Mouse (Mus musculus): ENCODE measurements at regions not wholly inside any gene's neighbourhood (a gene's known extent, or its start where the extent isn't known, plus 50 kb on each side); places are given as distances from the start of the nearest gene placed in this dataset.

DNA sequence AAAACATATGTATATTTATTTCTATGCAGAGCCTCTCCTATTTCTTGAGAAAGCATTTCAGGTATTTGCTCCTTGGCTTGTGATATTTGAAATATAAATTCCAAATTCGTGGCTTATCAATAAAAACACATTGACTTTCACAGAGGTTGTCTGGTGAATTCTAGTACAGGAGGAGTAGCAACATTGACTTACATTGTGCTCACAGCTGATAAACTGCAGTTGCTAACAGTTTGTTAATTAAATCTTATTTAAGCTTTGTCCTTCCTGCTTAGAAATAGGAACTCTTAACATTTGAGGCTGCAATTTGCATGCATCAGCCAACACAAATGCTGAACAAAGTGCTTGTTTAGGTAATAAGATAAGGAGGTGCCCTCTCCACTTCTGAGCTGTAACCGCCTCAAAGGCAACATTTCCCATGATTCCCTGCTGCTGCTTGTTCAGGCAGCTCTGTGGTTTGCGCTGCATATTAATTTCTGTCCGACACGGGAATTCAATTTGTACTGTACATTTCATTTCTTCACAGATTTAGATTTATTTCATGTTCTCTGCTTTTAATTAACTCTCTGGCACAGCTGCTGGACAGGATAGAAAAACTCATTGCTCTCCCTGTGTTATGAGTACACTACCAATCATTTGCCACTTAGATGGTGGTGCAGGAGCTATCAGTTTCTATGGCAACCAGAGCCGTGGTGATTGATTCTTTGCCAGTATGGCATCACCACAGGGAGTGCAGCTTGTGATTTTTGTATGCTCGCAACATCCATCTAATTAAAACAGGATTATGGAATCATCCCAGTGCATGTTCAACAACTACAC is 219.0 kb downstream of the Zfp352 start:
- DNase-seq (ENCODE audit: low spot score in 2 of 2) = peak; percentile 6 to 11

DNA sequence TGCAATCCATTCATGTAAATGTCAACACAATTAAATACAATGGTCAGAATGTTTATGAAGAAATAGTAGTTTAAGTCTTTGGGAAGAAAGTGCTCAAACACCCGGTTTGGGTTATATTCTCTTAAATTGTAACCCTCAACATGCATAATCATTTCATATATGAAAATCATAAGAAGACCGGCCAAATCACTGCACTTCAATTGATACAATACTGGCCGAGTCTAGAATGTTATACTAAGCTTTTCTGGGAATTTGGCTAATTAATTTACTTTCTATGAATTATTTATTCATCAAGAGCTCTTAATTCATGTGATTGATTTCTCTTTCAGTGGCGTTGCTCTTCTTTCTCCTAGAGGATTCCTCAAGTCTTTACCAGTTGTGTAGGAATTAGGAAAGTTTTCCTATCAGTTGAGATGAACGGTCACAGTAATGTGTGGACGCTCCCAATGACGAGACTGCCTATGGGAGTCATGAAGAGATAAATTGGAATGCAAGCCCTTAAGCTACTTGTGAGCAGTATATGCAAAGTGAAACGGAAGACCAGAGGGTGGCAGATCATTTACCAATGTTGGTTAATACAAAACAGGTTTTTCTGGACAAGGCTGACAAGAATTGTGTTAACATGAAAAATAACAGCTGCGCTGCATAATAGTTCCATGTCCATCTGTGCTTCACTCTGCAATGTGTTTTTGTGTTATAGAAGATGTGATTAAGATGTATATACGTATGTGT is 219.7 kb downstream of the Zfp352 start:
- DNase-seq (ENCODE audit: low spot score in 2 of 2) = no peak

DNA sequence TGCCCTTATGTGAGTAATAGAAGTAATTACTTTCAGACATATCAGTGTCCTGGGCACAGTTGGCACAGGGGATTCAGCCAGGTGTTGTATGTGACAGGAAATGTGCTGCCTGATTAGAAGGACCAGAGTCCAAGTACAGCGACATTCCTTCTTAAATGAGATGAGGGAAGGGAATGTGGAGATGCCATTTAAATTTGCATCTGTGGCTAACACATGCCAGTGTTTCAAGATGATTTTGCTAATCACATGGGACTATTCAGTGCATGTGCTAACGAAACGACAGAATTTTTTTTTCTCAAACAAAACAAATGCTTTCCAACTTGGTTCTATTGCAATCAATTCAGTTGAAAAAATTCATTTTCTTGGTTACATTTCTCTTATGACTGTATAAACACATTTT is 226.6 kb downstream of the Zfp352 start:
- DNase-seq (ENCODE audit: low spot score in 2 of 2) = no peak

DNA sequence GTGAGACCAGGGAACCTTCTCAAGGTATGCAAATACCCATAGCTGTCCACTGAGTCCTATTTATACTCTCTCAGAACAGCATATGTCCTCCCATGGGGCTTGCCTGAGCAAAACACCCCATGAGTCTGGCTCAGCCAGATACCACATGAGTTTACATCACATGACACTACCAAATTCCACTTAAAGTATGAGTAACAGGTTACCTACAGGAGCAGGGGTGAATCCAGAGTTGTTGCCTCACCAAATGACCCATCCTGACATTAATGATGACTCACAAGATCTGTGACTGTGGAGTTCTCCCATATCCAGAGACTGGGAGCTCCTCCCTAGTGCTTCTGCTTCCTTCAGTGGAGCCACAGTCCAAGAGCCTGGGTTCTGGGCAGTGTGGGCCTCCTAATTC is 234.0 kb downstream of the Zfp352 start:
- DNase-seq (ENCODE audit: low spot score in 2 of 2) = no peak

DNA sequence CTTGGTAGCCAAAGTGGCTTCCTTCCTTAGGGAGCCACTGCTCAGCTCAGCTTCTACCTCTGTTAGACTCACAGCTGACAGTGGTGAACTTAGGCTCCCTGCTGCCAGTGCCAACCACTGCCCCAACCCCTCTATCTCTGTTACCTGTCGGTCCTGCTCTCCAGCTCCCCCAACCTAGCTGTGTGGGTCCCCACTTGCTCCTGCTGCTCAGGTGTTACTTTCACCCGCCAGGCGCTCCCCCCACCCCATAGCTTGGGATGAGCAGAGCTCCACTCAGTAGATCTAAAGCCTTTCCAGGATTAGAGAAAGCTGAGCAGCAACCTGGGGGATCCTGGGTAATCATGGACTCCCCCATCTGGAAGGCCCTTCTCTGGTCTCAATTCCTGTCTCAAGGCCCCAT is 234.4 kb downstream of the Zfp352 start:
- no peak for DNase-seq (ENCODE audit: low spot score in 2 of 2)

DNA sequence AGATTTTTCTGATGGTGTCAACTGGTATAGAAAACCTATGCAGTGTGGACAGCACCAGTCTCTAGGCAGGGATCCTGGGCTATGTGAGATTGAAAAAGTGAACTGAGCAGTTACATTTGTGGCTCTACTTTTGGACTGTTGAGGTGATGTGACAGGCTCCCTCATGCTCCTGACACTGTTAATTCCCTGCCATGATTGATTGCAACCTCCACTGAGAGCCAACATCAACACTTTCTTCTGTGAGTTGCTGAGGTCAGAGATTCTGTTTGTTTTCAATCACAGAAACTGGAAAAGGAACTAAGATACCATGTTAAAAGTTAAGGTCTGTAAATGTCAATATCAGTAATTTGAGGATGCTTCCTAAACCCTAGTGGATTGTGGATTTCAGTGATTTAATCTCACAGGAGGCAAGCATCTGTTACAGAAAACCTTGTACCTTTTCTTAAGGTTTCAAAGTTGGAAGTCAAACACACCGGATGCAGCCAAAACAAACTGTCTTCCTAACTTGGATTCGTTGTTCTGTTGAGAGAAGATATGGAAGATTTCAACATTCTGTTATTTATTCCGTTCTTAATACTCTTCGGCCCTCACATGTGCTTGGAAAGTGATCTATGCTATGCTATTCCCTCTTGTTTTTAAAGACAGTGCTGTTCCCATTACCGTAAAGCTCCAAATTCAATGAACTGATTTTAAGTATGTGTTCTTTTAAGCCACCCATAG is 278.4 kb downstream of the Zfp352 start:
- DNase-seq (ENCODE audit: low spot score in 2 of 2) = no peak
